Mouse (Mus musculus): ENCODE measurements around the gene Flt3l. TPM values are rescaled to one million over a fixed set of nuclear protein-coding genes. Genes with fewer than 3 reads are reported as not detected.

Flt3l gene
- polyA plus RNA-seq, 1 experiment from 2014 or later = 8.0 TPM

Other genes starting within 250 kb of the Flt3l start
- gene Med25, start 243.7 kb downstream of the Flt3l start, polyA plus RNA-seq (2018) = 24.5 to 28.2 TPM (median 26.1 TPM) in 3 replicates
- 4.6 to 8.8 TPM (median 6.1 TPM) in 3 replicates for gene Fuz, start 240.4 kb downstream of the Flt3l start, polyA plus RNA-seq (2018)
- 49.8 to 76.6 TPM (median 75.0 TPM) in 3 replicates for gene Ap2a1, start 206.9 kb downstream of the Flt3l start, polyA plus RNA-seq (2018)
- not detected in 3 replicates for gene Tsks, start 193.2 kb downstream of the Flt3l start, polyA plus RNA-seq (2018)
- gene Cpt1c, start 161.6 kb downstream of the Flt3l start, polyA plus RNA-seq (2018) = not detected in 3 replicates
- 53.7 to 169 TPM (median 55.6 TPM) in 3 replicates for gene Prmt1, start 149.9 kb downstream of the Flt3l start, polyA plus RNA-seq (2018)
- 30.9 to 55.5 TPM (median 35.0 TPM) in 3 replicates for gene Irf3, start 138.8 kb downstream of the Flt3l start, polyA plus RNA-seq (2018)
- gene Bcl2l12, start 137.7 kb downstream of the Flt3l start, polyA plus RNA-seq (2018) = 10.9 to 14.5 TPM (median 12.9 TPM) in 3 replicates
- 32.6 to 36.9 TPM (median 32.9 TPM) in 3 replicates for gene Scaf1, start 120.1 kb downstream of the Flt3l start, polyA plus RNA-seq (2018)
- 23.5 to 51.8 TPM (median 29.9 TPM) in 3 replicates for gene Rras, start 118.5 kb downstream of the Flt3l start, polyA plus RNA-seq (2018)
- 15.5 to 17.7 TPM (median 17.1 TPM) in 3 replicates for gene Prr12, start 83.6 kb downstream of the Flt3l start, polyA plus RNA-seq (2018)
- 40.1 to 50.7 TPM (median 45.7 TPM) in 3 replicates for gene Nosip, start 74.0 kb downstream of the Flt3l start, polyA plus RNA-seq (2018)
- 19.0 to 31.7 TPM (median 28.6 TPM) in 3 replicates for gene Prrg2, start 73.8 kb downstream of the Flt3l start, polyA plus RNA-seq (2018)
- 0.67 to 5.1 TPM (median 3.1 TPM) in 3 replicates for gene Rcn3, start 44.2 kb downstream of the Flt3l start, polyA plus RNA-seq (2018)
- gene Fcgrt, start 32.6 kb downstream of the Flt3l start, polyA plus RNA-seq (2018) = 84.4 to 284 TPM (median 160 TPM) in 3 replicates
- 1,184 to 1,556 TPM (median 1,388 TPM) in 3 replicates for gene Rps11, start 12.0 kb downstream of the Flt3l start, polyA plus RNA-seq (2018)
- 804 to 2,026 TPM (median 1,578 TPM) in 3 replicates for gene Rpl13a, start 7.7 kb downstream of the Flt3l start, polyA plus RNA-seq (2018)
- not detected in 3 replicates for gene Gm45713, start 201 bp downstream of the Flt3l start, polyA plus RNA-seq (2018)
- 34.1 to 75.8 TPM (median 39.7 TPM) in 3 replicates for gene Pih1d1, start 17.9 kb upstream of the Flt3l start, polyA plus RNA-seq (2018)
- 13.0 to 39.0 TPM (median 19.2 TPM) in 3 replicates for gene Aldh16a1, start 18.2 kb upstream of the Flt3l start, polyA plus RNA-seq (2018)
- gene Slc17a7, start 27.5 kb upstream of the Flt3l start, polyA plus RNA-seq (2018) = not detected in 3 replicates
- gene Gfy, start 43.1 kb upstream of the Flt3l start, polyA plus RNA-seq (2018) = not detected in 3 replicates
- not detected in 3 replicates for gene Pth2, start 44.6 kb upstream of the Flt3l start, polyA plus RNA-seq (2018)
- not detected in 3 replicates for gene Ccdc155, start 68.5 kb upstream of the Flt3l start, polyA plus RNA-seq (2018)
- not detected in 3 replicates for gene Dkkl1, start 75.7 kb upstream of the Flt3l start, polyA plus RNA-seq (2018)
- not detected in 3 replicates for gene Tead2, start 79.3 kb upstream of the Flt3l start, polyA plus RNA-seq (2018)
- 88.2 to 139 TPM (median 131 TPM) in 3 replicates for gene Cd37, start 102.7 kb upstream of the Flt3l start, polyA plus RNA-seq (2018)
- not detected in 3 replicates for gene Slc6a16, start 104.7 kb upstream of the Flt3l start, polyA plus RNA-seq (2018)
- gene Slc6a21, start 141.1 kb upstream of the Flt3l start, polyA plus RNA-seq (2018) = not detected in 3 replicates
- 4.2 to 6.1 TPM (median 4.7 TPM) in 3 replicates for gene Trpm4, start 197.3 kb upstream of the Flt3l start, polyA plus RNA-seq (2018)
- gene Hrc, start 198.9 kb upstream of the Flt3l start, polyA plus RNA-seq (2018) = not detected in 3 replicates
- gene Ppfia3, start 230.6 kb upstream of the Flt3l start, polyA plus RNA-seq (2018) = 0.27 to 0.75 TPM in 2 of 3 replicates, not detected in the other
- gene Lin7b, start 234.2 kb upstream of the Flt3l start, polyA plus RNA-seq (2018) = 0.50 TPM in 1 of 3 replicates, not detected in the others

Measured in macrophage (primary cell).